In the genomic region with DNA sequence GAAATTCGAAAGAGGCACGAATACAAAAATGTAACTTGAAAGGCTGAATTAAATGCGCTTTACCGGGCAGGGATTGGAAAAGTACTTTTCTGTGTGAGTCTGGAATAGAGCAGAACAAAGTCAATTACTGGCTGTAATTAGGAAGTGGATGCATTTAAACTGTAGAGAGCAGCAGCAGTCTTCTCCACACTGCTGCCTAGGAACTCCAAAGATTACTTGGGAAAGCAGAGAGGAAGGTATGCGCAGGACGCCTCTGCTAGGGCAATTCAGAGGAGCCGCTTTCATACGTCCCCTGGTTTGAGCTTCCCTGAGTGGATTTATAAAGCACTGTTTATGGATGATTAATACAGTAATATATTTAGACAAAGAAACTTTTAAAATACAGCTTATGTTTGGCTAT, we compare ENCODE assay signal across 12 mouse cellular contexts.
A peak's percentile ranks its signal among the peaks of the same experiment; 100 is the strongest.
DNase-seq lines count a peak whose midpoint lies in the region; ATAC-seq and TF ChIP-seq lines count a peak whose summit lies in the region.
"Had no signal": no experiment of that assay in that cellular context is flagged by ENCODE, and none has a peak within 500 bp of the region (broad histone marks: within the 10 kb centered on the region; RNA-seq: fewer than 3 reads in every experiment).

No protein-coding gene starts in this region.

- H3K36me3 ChIP-seq in kidney, adult 2 months (ENCODE audit: control insufficient read depth, insufficient read depth, low read length): no peaks in the 10 kb centered on the region
- no peaks in the 10 kb centered on the region for H3K36me3 ChIP-seq in kidney, embryonic 15.5 days
- no peaks in the 10 kb centered on the region for H3K36me3 ChIP-seq in midbrain, postnatal 0 days (ENCODE audit: insufficient read depth, low read length)
- H3K36me3 ChIP-seq in midbrain, embryonic 13.5 days: no peaks in the 10 kb centered on the region
- H3K36me3 ChIP-seq in embryonic facial prominence, embryonic 14.5 days (ENCODE audit: control insufficient read depth, insufficient read depth, low read length): no peaks in the 10 kb centered on the region
- H3K36me3 ChIP-seq: neural tube, embryonic 13.5 days had no signal

- H3K9me3 ChIP-seq in kidney, embryonic 15.5 days (replicated peaks): no peaks in the 10 kb centered on the region
- no peaks in the 10 kb centered on the region for H3K9me3 ChIP-seq in midbrain, postnatal 0 days (ENCODE audit: low read length)
- H3K9me3 ChIP-seq in midbrain, embryonic 13.5 days: no peaks in the 10 kb centered on the region
- no peaks in the 10 kb centered on the region for H3K9me3 ChIP-seq in embryonic facial prominence, embryonic 14.5 days (ENCODE audit: control insufficient read depth, low read length)
- H3K9me3 ChIP-seq: neural tube, embryonic 13.5 days had no signal

- TF ChIP-seq CTCF in kidney, adult 2 months (conservative IDR thresholded peaks at IDR 0.05; ENCODE audit: insufficient read depth, insufficient read length, low read depth, low read length): no peak
- peak; percentile 61 for TF ChIP-seq CTCF in midbrain, postnatal 0 days (IDR thresholded peaks at IDR 0.05)

- H3K4me3 ChIP-seq in kidney, adult 2 months (ENCODE audit: insufficient read depth, low read depth, low read length): no peak overlapping the region
- no peak overlapping the region for H3K4me3 ChIP-seq in kidney, embryonic 15.5 days (replicated peaks)
- H3K4me3 ChIP-seq in midbrain, postnatal 0 days (ENCODE audit: low read depth, low read length): no peak overlapping the region
- no peak overlapping the region for H3K4me3 ChIP-seq in midbrain, embryonic 13.5 days (replicated peaks)
- H3K4me3 ChIP-seq in embryonic facial prominence, embryonic 14.5 days (ENCODE audit: low read depth, low read length): no peak overlapping the region
- H3K4me3 ChIP-seq: neural tube, embryonic 13.5 days had no signal

- DNase-seq in kidney, adult 2 months: peak; percentile 28
- peak; percentile 48 for DNase-seq in midbrain, postnatal 0 days (ENCODE audit: low spot score)
- DNase-seq in embryonic facial prominence, embryonic 14.5 days (ENCODE audit: low spot score): peak; percentile 66
- peak; percentile 25 for DNase-seq in retina, embryonic 14.5 days (ENCODE audit: low spot score)
- no peak for DNase-seq in cerebellum, adult 9-11 months
- DNase-seq in thymus, postnatal 10 days (ENCODE audit: low spot score in 2 of 2): no peak
- DNase-seq: cerebellum, adult 2 months; heart, postnatal 4 days; lung, postnatal 36 days had no signal

- 63% methylated on average over 8 of the region's 8 CpGs for WGBS in kidney, adult 2 months
- 69% methylated on average over 8 of the region's 8 CpGs for WGBS in kidney, embryonic 15.5 days
- WGBS in midbrain, postnatal 0 days: 64% methylated on average over 8 of the region's 8 CpGs
- WGBS in midbrain, embryonic 13.5 days: 68% methylated on average over 8 of the region's 8 CpGs
- 43% methylated on average over 8 of the region's 8 CpGs for WGBS in embryonic facial prominence, embryonic 14.5 days

- H3K27me3 ChIP-seq in kidney, adult 2 months (replicated peaks; ENCODE audit: control insufficient read depth, insufficient read depth, low read length): no peaks in the 10 kb centered on the region; the same call in 1 of the 2 replicates
- H3K27me3 ChIP-seq in kidney, embryonic 15.5 days: no peaks in the 10 kb centered on the region
- H3K27me3 ChIP-seq in midbrain, postnatal 0 days (ENCODE audit: insufficient read depth, low read length): no peaks in the 10 kb centered on the region
- H3K27me3 ChIP-seq in midbrain, embryonic 13.5 days: no peaks in the 10 kb centered on the region
- no peaks in the 10 kb centered on the region for H3K27me3 ChIP-seq in embryonic facial prominence, embryonic 14.5 days (replicated peaks; ENCODE audit: control insufficient read depth, insufficient read depth, low read length)
- H3K27me3 ChIP-seq: neural tube, embryonic 13.5 days had no signal

- H3K4me2 ChIP-seq in kidney, embryonic 15.5 days: no peak overlapping the region
- no peak overlapping the region for H3K4me2 ChIP-seq in midbrain, postnatal 0 days (ENCODE audit: low read depth, low read length, poor library complexity, severe bottlenecking)
- no peak overlapping the region for H3K4me2 ChIP-seq in midbrain, embryonic 13.5 days (replicated peaks)
- peak overlapping the region; percentile 26 for H3K4me2 ChIP-seq in embryonic facial prominence, embryonic 14.5 days (ENCODE audit: low read depth, low read length)
- H3K4me2 ChIP-seq: neural tube, embryonic 13.5 days had no signal

- H3K4me1 ChIP-seq in kidney, adult 2 months (ENCODE audit: control insufficient read depth, insufficient read depth, low read length): 0 out of 2 replicates have a peak, but pooled peaks cover 2% of the 10 kb centered on the region
- no peaks in the 10 kb centered on the region for H3K4me1 ChIP-seq in kidney, embryonic 15.5 days
- no peaks in the 10 kb centered on the region for H3K4me1 ChIP-seq in midbrain, postnatal 0 days (ENCODE audit: insufficient read depth, low read length)
- no peaks in the 10 kb centered on the region for H3K4me1 ChIP-seq in midbrain, embryonic 13.5 days (replicated peaks)
- peaks cover 3% of the 10 kb centered on the region; the same call in 1 of the 2 replicates for H3K4me1 ChIP-seq in embryonic facial prominence, embryonic 14.5 days (ENCODE audit: control insufficient read depth, insufficient read depth, low read length)
- H3K4me1 ChIP-seq: neural tube, embryonic 13.5 days had no signal

- no peak overlapping the region for H3K27ac ChIP-seq in kidney, adult 2 months (ENCODE audit: insufficient read depth, low read depth, low read length)
- H3K27ac ChIP-seq in kidney, embryonic 15.5 days: no peak overlapping the region
- no peak overlapping the region for H3K27ac ChIP-seq in midbrain, postnatal 0 days (ENCODE audit: low read depth, low read length)
- no peak overlapping the region for H3K27ac ChIP-seq in midbrain, embryonic 13.5 days
- H3K27ac ChIP-seq in embryonic facial prominence, embryonic 14.5 days (replicated peaks; ENCODE audit: low read depth, low read length): 0 out of 2 replicates have a peak overlapping the region, but pooled peaks have one; percentile 2
- H3K27ac ChIP-seq: neural tube, embryonic 13.5 days had no signal

- ATAC-seq in kidney, embryonic 15.5 days (replicated peaks; ENCODE audit: low FRiP score): no peak
- ATAC-seq in midbrain, postnatal 0 days (ENCODE audit: low FRiP score): no peak
- ATAC-seq in midbrain, embryonic 13.5 days: no peak
- ATAC-seq in embryonic facial prominence, embryonic 14.5 days (ENCODE audit: low read depth): no peak

- no peak overlapping the region for H3K9ac ChIP-seq in kidney, embryonic 15.5 days
- H3K9ac ChIP-seq in midbrain, postnatal 0 days (replicated peaks; ENCODE audit: low read length, poor library complexity, severe bottlenecking): no peak overlapping the region
- H3K9ac ChIP-seq in midbrain, embryonic 13.5 days (replicated peaks): no peak overlapping the region
- no peak overlapping the region for H3K9ac ChIP-seq in embryonic facial prominence, embryonic 14.5 days (ENCODE audit: low read depth, low read length)
- H3K9ac ChIP-seq: neural tube, embryonic 13.5 days had no signal

- TF ChIP-seq POLR2A in kidney, adult 2 months (IDR thresholded peaks at IDR 0.05; ENCODE audit: low read depth, low read length): no peak

Comparison
In these comparisons a context has a peak if more than half of its experiments do, and no peak if none do; other contexts are left out.
1. DNase-seq: peak in kidney, adult 2 months (single experiment), midbrain, postnatal 0 days (single experiment), embryonic facial prominence, embryonic 14.5 days (single experiment) and retina, embryonic 14.5 days (single experiment); none in cerebellum, adult 9-11 months (single experiment) and thymus, postnatal 10 days (0 of 2).